In the genomic region with DNA sequence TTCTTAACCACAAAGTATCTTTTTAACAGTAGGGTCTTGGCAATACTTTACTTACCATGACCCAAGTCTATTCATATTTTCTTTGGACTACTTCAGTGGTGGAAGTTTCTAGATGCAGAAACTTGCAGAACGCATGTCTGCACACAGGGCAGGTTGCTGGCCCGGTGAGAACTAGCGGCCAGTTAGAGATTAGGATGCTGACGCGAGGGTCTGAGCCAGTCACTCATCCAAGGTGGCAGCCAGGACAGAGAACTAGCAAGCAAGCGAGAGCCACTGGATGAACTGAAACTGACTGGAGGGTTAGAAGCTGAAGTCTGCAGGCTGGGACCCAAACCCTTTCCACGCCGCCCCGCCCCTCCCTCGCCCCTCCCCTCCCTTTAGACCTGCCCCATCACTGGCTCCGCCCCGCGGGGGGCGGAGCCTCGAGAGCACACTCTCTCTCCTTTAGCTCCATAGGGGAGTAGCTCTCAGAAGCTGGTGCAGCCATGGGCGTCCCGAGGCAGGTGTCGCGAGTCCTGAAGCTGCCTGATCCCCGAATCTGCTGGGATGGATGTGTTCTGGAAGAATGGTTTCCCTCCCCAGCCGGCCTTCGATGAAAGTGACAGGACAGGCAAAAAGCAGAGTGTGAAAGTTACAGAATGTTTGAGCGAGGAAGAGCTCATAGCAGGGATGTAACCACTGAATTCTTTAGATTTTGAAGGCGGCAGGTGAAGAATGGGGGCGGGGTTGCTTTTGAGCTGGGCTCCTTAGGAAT, we compare ENCODE assay signal across 9 mouse cellular contexts.
DNase-seq lines count a peak whose midpoint lies in the region; ATAC-seq and TF ChIP-seq lines count a peak whose summit lies in the region.
"Had no signal": no experiment of that assay in that cellular context is flagged by ENCODE, and none has a peak within 500 bp of the region (broad histone marks: within the 10 kb centered on the region; RNA-seq: fewer than 3 reads in every experiment).

No protein-coding gene starts in this region.

- 4% methylated on average over 22 of the region's 25 CpGs for WGBS in forebrain, embryonic 14.5 days
- 4% methylated on average over 25 of the region's 25 CpGs for WGBS in hindbrain, embryonic 12.5 days
- WGBS in limb, embryonic 11.5 days, result 5% methylated on average over 21 of the region's 25 CpGs
- 3% methylated on average over 25 of the region's 25 CpGs for WGBS in midbrain, embryonic 11.5 days

- no peak overlapping the region for H3K27ac ChIP-seq in left cerebral cortex, adult 2 months
- no peak overlapping the region for H3K27ac ChIP-seq in forebrain, embryonic 14.5 days (ENCODE audit: low read depth, low read length)
- H3K27ac ChIP-seq in hindbrain, embryonic 12.5 days, result no peak overlapping the region
- no peak overlapping the region for H3K27ac ChIP-seq in limb, embryonic 11.5 days (replicated peaks; ENCODE audit: low read depth, low read length)
- H3K27ac ChIP-seq in midbrain, embryonic 11.5 days (ENCODE audit: low read depth, low read length), result no peak overlapping the region

- H3K4me1 ChIP-seq in forebrain, embryonic 14.5 days (ENCODE audit: control insufficient read depth, insufficient read depth, low read length), result no peaks in the 10 kb centered on the region
- peaks cover 7% of the 10 kb centered on the region for H3K4me1 ChIP-seq in hindbrain, embryonic 12.5 days
- no peaks in the 10 kb centered on the region for H3K4me1 ChIP-seq in limb, embryonic 11.5 days (ENCODE audit: control insufficient read depth, insufficient read depth, low read length)
- no peaks in the 10 kb centered on the region for H3K4me1 ChIP-seq in midbrain, embryonic 11.5 days (ENCODE audit: control insufficient read depth, insufficient read depth, low read length)

- intact Hi-C loops in left cerebral cortex, adult 2 months (cut with DNase I), result no loop called here

- H3K9ac ChIP-seq in forebrain, embryonic 14.5 days (ENCODE audit: low read length), result peak overlapping the region; percentile 55; the same call in 1 of the 2 replicates
- H3K9ac ChIP-seq in hindbrain, embryonic 12.5 days, result peak overlapping the region; percentile 42
- no peak overlapping the region for H3K9ac ChIP-seq in limb, embryonic 11.5 days (ENCODE audit: low read length)
- peak overlapping the region; percentile 45; the same call in 1 of the 2 replicates for H3K9ac ChIP-seq in midbrain, embryonic 11.5 days (ENCODE audit: low read length)

- no peak for TF ChIP-seq CTCF in left cerebral cortex, adult 2 months (IDR thresholded peaks at IDR 0.05)

- peak overlapping the region; percentile 27 for H3K4me3 ChIP-seq in left cerebral cortex, adult 2 months
- H3K4me3 ChIP-seq in forebrain, embryonic 14.5 days (ENCODE audit: low read depth, low read length), result peak overlapping the region; percentile 19
- H3K4me3 ChIP-seq in hindbrain, embryonic 12.5 days, result peak overlapping the region; percentile 33
- peak overlapping the region; percentile 25 for H3K4me3 ChIP-seq in limb, embryonic 11.5 days (ENCODE audit: low read depth, low read length)
- peak overlapping the region; percentile 28 for H3K4me3 ChIP-seq in midbrain, embryonic 11.5 days (ENCODE audit: low read depth, low read length)

- H3K36me3 ChIP-seq in forebrain, embryonic 14.5 days (ENCODE audit: control insufficient read depth, insufficient read depth, low read length), result no peaks in the 10 kb centered on the region
- no peaks in the 10 kb centered on the region for H3K36me3 ChIP-seq in hindbrain, embryonic 12.5 days
- H3K36me3 ChIP-seq in limb, embryonic 11.5 days (ENCODE audit: control insufficient read depth, insufficient read depth, low read length), result no peaks in the 10 kb centered on the region
- no peaks in the 10 kb centered on the region for H3K36me3 ChIP-seq in midbrain, embryonic 11.5 days (ENCODE audit: control insufficient read depth, insufficient read depth, low read length)

- peak; percentile 99 for ATAC-seq in forebrain, embryonic 14.5 days
- ATAC-seq in hindbrain, embryonic 12.5 days (ENCODE audit: low FRiP score), result peak; percentile 97
- ATAC-seq in limb, embryonic 11.5 days (ENCODE audit: insufficient number of reproducible peaks, low FRiP score, low TSS enrichment, low read depth), result peak; percentile 89
- ATAC-seq in midbrain, embryonic 11.5 days (ENCODE audit: low FRiP score), result peak; percentile 97
- ATAC-seq: Patski had no signal

- no peaks in the 10 kb centered on the region for H3K27me3 ChIP-seq in forebrain, embryonic 14.5 days (replicated peaks; ENCODE audit: control insufficient read depth, insufficient read depth, low read length)
- H3K27me3 ChIP-seq in hindbrain, embryonic 12.5 days, result no peaks in the 10 kb centered on the region
- H3K27me3 ChIP-seq in limb, embryonic 11.5 days (ENCODE audit: control insufficient read depth, insufficient read depth, low read length), result no peaks in the 10 kb centered on the region
- no peaks in the 10 kb centered on the region for H3K27me3 ChIP-seq in midbrain, embryonic 11.5 days (ENCODE audit: control insufficient read depth, insufficient read depth, low read length)

- DNase-seq in left cerebral cortex, adult 2 months (ENCODE audit: extremely low spot score in 1 of 2, low spot score in 2 of 2), result peak; percentile 8 to 11
- no peak for DNase-seq in left cerebral cortex, adult 11 months (ENCODE audit: low spot score)
- DNase-seq in c-Kit-positive CD71-negative TER-119-negative erythroid progenitor cells, embryonic 14.5 days (ENCODE audit: low read depth), result peak; percentile 56
- DNase-seq in forebrain, embryonic 14.5 days (ENCODE audit: low spot score), result peak; percentile 83
- DNase-seq in limb, embryonic 11.5 days (ENCODE audit: low spot score), result peak; percentile 72
- peak; percentile 99 for DNase-seq in midbrain, embryonic 11.5 days (ENCODE audit: low spot score, missing footprints)
- peak; percentile 15 to 59 for DNase-seq in spleen, postnatal 4 days (ENCODE audit: low spot score in 2 of 2)

- no peaks in the 10 kb centered on the region for H3K9me3 ChIP-seq in forebrain, embryonic 14.5 days (replicated peaks; ENCODE audit: control insufficient read depth, low read length)
- H3K9me3 ChIP-seq in hindbrain, embryonic 12.5 days (replicated peaks), result no peaks in the 10 kb centered on the region
- H3K9me3 ChIP-seq in limb, embryonic 11.5 days (ENCODE audit: control insufficient read depth, low read length), result no peaks in the 10 kb centered on the region
- H3K9me3 ChIP-seq in midbrain, embryonic 11.5 days (ENCODE audit: control insufficient read depth, low read length), result no peaks in the 10 kb centered on the region

- H3K4me2 ChIP-seq in forebrain, embryonic 14.5 days (ENCODE audit: low read length), result peak overlapping the region; percentile 63
- peak overlapping the region; percentile 67 for H3K4me2 ChIP-seq in hindbrain, embryonic 12.5 days (replicated peaks)
- peak overlapping the region; percentile 46 for H3K4me2 ChIP-seq in limb, embryonic 11.5 days (ENCODE audit: low read depth, severe bottlenecking)
- peak overlapping the region; percentile 59 for H3K4me2 ChIP-seq in midbrain, embryonic 11.5 days
